ENCODE assay signal across 8 mouse cellular contexts in genomic region chr4:139470198-139470597, GRCm38 (mm10).
DNase-seq lines count a peak whose midpoint lies in the region; ATAC-seq and TF ChIP-seq lines count a peak whose summit lies in the region.

No protein-coding gene starts in this region.

- no peak for TF ChIP-seq POLR2A in MEL (IDR thresholded peaks at IDR 0.05; ENCODE audit: control insufficient read depth in 1 of 2, insufficient read depth in 1 of 2, low read depth in 1 of 2, low read length in 2 of 2, poor library complexity in 1 of 2)

- DNase-seq in MEL (ENCODE audit: low read depth, low spot score): peak; percentile 67
- peak; percentile 87 for DNase-seq in cerebellum, adult 11-12 months
- peak; percentile 82 for DNase-seq in forebrain, postnatal 0 days
- DNase-seq in hindbrain, embryonic 11.5 days (ENCODE audit: low spot score): peak; percentile 90
- DNase-seq in layer of hippocampus, adult 8-10 months (ENCODE audit: low spot score in 2 of 2): peak; percentile 73 to 83
- DNase-seq in ovary, postnatal 14 days (ENCODE audit: low spot score): peak; percentile 81
- peak; percentile 64 for DNase-seq in thymus, postnatal 0 days (ENCODE audit: low spot score)

- no peak overlapping the region for H3K4me2 ChIP-seq in forebrain, postnatal 0 days (ENCODE audit: low read depth)
- no peak overlapping the region for H3K4me2 ChIP-seq in hindbrain, embryonic 11.5 days (replicated peaks; ENCODE audit: low read depth, low read length)
- no peak overlapping the region for H3K4me2 ChIP-seq in lung, embryonic 15.5 days

- ATAC-seq in forebrain, postnatal 0 days: peak; percentile 71
- no peak for ATAC-seq in hindbrain, embryonic 11.5 days (ENCODE audit: low FRiP score)
- peak; percentile 64; the same call in 1 of the 2 replicates for ATAC-seq in lung, embryonic 15.5 days (ENCODE audit: borderline replicate concordance, extremely low read depth, low FRiP score, low TSS enrichment)

- no peaks in the 10 kb centered on the region for H3K4me1 ChIP-seq in MEL (ENCODE audit: control insufficient read depth in 1 of 2, insufficient read depth in 2 of 2, low read length in 2 of 2)
- no peaks in the 10 kb centered on the region for H3K4me1 ChIP-seq in forebrain, postnatal 0 days (ENCODE audit: insufficient read depth)
- no peaks in the 10 kb centered on the region for H3K4me1 ChIP-seq in hindbrain, embryonic 11.5 days (replicated peaks; ENCODE audit: control insufficient read depth, insufficient read depth, low read length)
- H3K4me1 ChIP-seq in lung, embryonic 15.5 days: no peaks in the 10 kb centered on the region

- H3K9ac ChIP-seq in MEL (ENCODE audit: control insufficient read depth, low read depth, low read length, poor library complexity, severe bottlenecking): no peak overlapping the region
- no peak overlapping the region for H3K9ac ChIP-seq in forebrain, postnatal 0 days
- H3K9ac ChIP-seq in hindbrain, embryonic 11.5 days (ENCODE audit: low read depth, low read length): no peak overlapping the region
- H3K9ac ChIP-seq in lung, embryonic 15.5 days: no peak overlapping the region

- no peak overlapping the region for H3K27ac ChIP-seq in MEL (ENCODE audit: control insufficient read depth, low read depth, low read length)
- no peak overlapping the region for H3K27ac ChIP-seq in forebrain, postnatal 0 days (ENCODE audit: low read depth, low read length)
- no peak overlapping the region for H3K27ac ChIP-seq in hindbrain, embryonic 11.5 days (ENCODE audit: low read depth, low read length)
- no peak overlapping the region for H3K27ac ChIP-seq in lung, embryonic 15.5 days

- TF ChIP-seq RAD21 in MEL (IDR thresholded peaks at IDR 0.05; ENCODE audit: low read depth, low read length): peak; percentile 63

- no peak overlapping the region for H3K4me3 ChIP-seq in MEL (ENCODE audit: control insufficient read depth in 1 of 2, insufficient read depth in 1 of 2, low read depth in 2 of 2, low read length in 2 of 2)
- H3K4me3 ChIP-seq in forebrain, postnatal 0 days (ENCODE audit: low read depth, low read length): no peak overlapping the region
- no peak overlapping the region for H3K4me3 ChIP-seq in hindbrain, embryonic 11.5 days (ENCODE audit: low read depth, low read length)
- no peak overlapping the region for H3K4me3 ChIP-seq in lung, embryonic 15.5 days

- TF ChIP-seq EP300 in MEL (IDR thresholded peaks at IDR 0.05; ENCODE audit: low read depth in 1 of 2, low read length in 2 of 2): no peak

- H3K9me3 ChIP-seq in MEL (replicated peaks; ENCODE audit: insufficient read depth, low read length): no peaks in the 10 kb centered on the region
- H3K9me3 ChIP-seq in forebrain, postnatal 0 days (ENCODE audit: low read length): no peaks in the 10 kb centered on the region
- H3K9me3 ChIP-seq in hindbrain, embryonic 11.5 days (ENCODE audit: control insufficient read depth, low read length): no peaks in the 10 kb centered on the region
- H3K9me3 ChIP-seq in lung, embryonic 15.5 days: no peaks in the 10 kb centered on the region

- 40% methylated on average over 7 of the region's 7 CpGs for WGBS in forebrain, postnatal 0 days
- WGBS in hindbrain, embryonic 11.5 days: 51% methylated on average over 7 of the region's 7 CpGs
- 38% methylated on average over 7 of the region's 7 CpGs for WGBS in lung, embryonic 15.5 days

- peaks cover 0 to 21% of the 10 kb centered on the region in 2 experiments; a peak in 2 of 4 replicates for H3K36me3 ChIP-seq in MEL (ENCODE audit: control insufficient read depth in 1 of 2, insufficient read depth in 2 of 2, low read length in 2 of 2)
- H3K36me3 ChIP-seq in forebrain, postnatal 0 days (ENCODE audit: insufficient read depth): peaks cover 96% of the 10 kb centered on the region
- peaks cover 51% of the 10 kb centered on the region for H3K36me3 ChIP-seq in hindbrain, embryonic 11.5 days (ENCODE audit: control insufficient read depth, insufficient read depth, low read length)
- H3K36me3 ChIP-seq in lung, embryonic 15.5 days: peaks cover 96% of the 10 kb centered on the region

- H3K27me3 ChIP-seq in MEL (ENCODE audit: control insufficient read depth in 1 of 2, insufficient read depth in 2 of 2, low read length in 2 of 2): no peaks in the 10 kb centered on the region
- no peaks in the 10 kb centered on the region for H3K27me3 ChIP-seq in forebrain, postnatal 0 days (ENCODE audit: insufficient read depth, low read length)
- no peaks in the 10 kb centered on the region for H3K27me3 ChIP-seq in hindbrain, embryonic 11.5 days (ENCODE audit: control insufficient read depth, insufficient read depth, low read length)
- H3K27me3 ChIP-seq in lung, embryonic 15.5 days: no peaks in the 10 kb centered on the region

- no peaks in the 10 kb centered on the region for H3K79me2 ChIP-seq in MEL (ENCODE audit: control insufficient read depth, insufficient read depth, low read length, poor library complexity)

- peak; percentile 78 to 85 (median 80) for TF ChIP-seq CTCF in MEL (IDR thresholded peaks at IDR 0.05 in 2 of 3, conservative IDR thresholded peaks at IDR 0.05 in 1 of 3; ENCODE audit: control insufficient read depth in 1 of 3, insufficient read depth in 1 of 3, low read depth in 2 of 3, low read length in 3 of 3, poor library complexity in 1 of 3, severe bottlenecking in 1 of 3)
- peak; percentile 88 for TF ChIP-seq CTCF in forebrain, postnatal 0 days (IDR thresholded peaks at IDR 0.05; ENCODE audit: low read depth)

TF ChIP-seq in MEL, 35 proteins besides CTCF, POLR2A, EP300 and RAD21:
- TF ChIP-seq KAT2A (conservative IDR thresholded peaks at IDR 0.05; ENCODE audit: low read depth, low read length): no peak
- no peak for TF ChIP-seq ZKSCAN1 (IDR thresholded peaks at IDR 0.05; ENCODE audit: low read depth, low read length)
- TF ChIP-seq ZC3H11A (IDR thresholded peaks at IDR 0.05; ENCODE audit: low read depth, low read length): peak; percentile 39; the same call in 1 of the 2 replicates
- TF ChIP-seq GATA1 (IDR thresholded peaks at IDR 0.05; ENCODE audit: low read depth, low read length): no peak
- no peak for TF ChIP-seq UBTF (IDR thresholded peaks at IDR 0.05; ENCODE audit: borderline replicate concordance, insufficient read depth, low read depth, low read length)
- peak; percentile 65 for TF ChIP-seq SMC3 (IDR thresholded peaks at IDR 0.05; ENCODE audit: low read depth, low read length)
- no peak for TF ChIP-seq MAFK (IDR thresholded peaks at IDR 0.05; ENCODE audit: borderline replicate concordance, low read depth, low read length)
- TF ChIP-seq ELF1 (IDR thresholded peaks at IDR 0.05; ENCODE audit: low read depth, low read length): no peak
